ENCODE assay signal across 50 mouse cellular contexts in genomic region chr7:105185912-105186311, GRCm38 (mm10). TPM values are rescaled to one million over a fixed set of nuclear protein-coding genes. Genes with fewer than 3 reads are reported as not detected.
"Had no signal": no experiment of that assay in that cellular context is flagged by ENCODE, and none has a peak within 500 bp of the region (broad histone marks: within the 10 kb centered on the region; RNA-seq: fewer than 3 reads in every experiment).

TSS of gene Olfr685 (minus strand) at chr7:105186012.

- H3K27ac ChIP-seq: heart, embryonic 10.5 days; heart, embryonic 13.5 days; heart, embryonic 15.5 days; hindbrain, embryonic 10.5 days; hindbrain, embryonic 12.5 days; hindbrain, embryonic 13.5 days; hindbrain, embryonic 14.5 days; hindbrain, embryonic 15.5 days; hindbrain, postnatal 0 days; intestine, embryonic 15.5 days; kidney, embryonic 15.5 days; kidney, postnatal 0 days; layer of hippocampus, adult 2 months had no signal

- H3K9ac ChIP-seq: heart, embryonic 12.5 days; heart, embryonic 13.5 days; heart, embryonic 15.5 days; hindbrain, embryonic 12.5 days; hindbrain, embryonic 13.5 days; hindbrain, embryonic 14.5 days; hindbrain, embryonic 15.5 days; intestine, embryonic 15.5 days; kidney, embryonic 15.5 days had no signal

- H3K4me1 ChIP-seq: heart, embryonic 10.5 days; heart, embryonic 12.5 days; heart, embryonic 13.5 days; heart, embryonic 15.5 days; hindbrain, embryonic 10.5 days; hindbrain, embryonic 12.5 days; hindbrain, embryonic 13.5 days; hindbrain, embryonic 15.5 days; intestine, embryonic 15.5 days; kidney, embryonic 15.5 days had no signal

- H3K27me3 ChIP-seq: heart, embryonic 12.5 days; heart, embryonic 13.5 days; heart, embryonic 15.5 days; hindbrain, embryonic 12.5 days; hindbrain, embryonic 13.5 days; hindbrain, embryonic 15.5 days; intestine, embryonic 15.5 days; kidney, embryonic 15.5 days had no signal

- H3K4me2 ChIP-seq: heart, embryonic 11.5 days; heart, embryonic 12.5 days; heart, embryonic 13.5 days; heart, embryonic 15.5 days; hindbrain, embryonic 12.5 days; hindbrain, embryonic 13.5 days; hindbrain, embryonic 14.5 days; hindbrain, embryonic 15.5 days; intestine, embryonic 15.5 days; kidney, embryonic 15.5 days had no signal

- DNase-seq: heart, postnatal 10 days; heart, postnatal 14 days; heart, postnatal 36 days; heart, postnatal 4 days; kidney, adult 11 months; kidney, adult 18-20 months; kidney, adult 2 months; kidney, adult 8-10 months; kidney, adult 9 months; kidney, postnatal 10 days; kidney, postnatal 14 days; kidney, postnatal 25 days; kidney, postnatal 36 days; kidney, postnatal 4 days; layer of hippocampus, adult 9-11 months; layer of hippocampus, postnatal 36 days had no signal

- ATAC-seq: hindbrain, embryonic 16.5 days; hindbrain, postnatal 0 days; inflammation-experienced regulatory T-cells, adult 6 months; intestine, embryonic 15.5 days; intestine, embryonic 16.5 days; intestine, postnatal 0 days had no signal

- H3K36me3 ChIP-seq: heart, embryonic 10.5 days; heart, embryonic 12.5 days; heart, embryonic 13.5 days; heart, embryonic 15.5 days; hindbrain, embryonic 10.5 days; hindbrain, embryonic 12.5 days; hindbrain, embryonic 13.5 days; hindbrain, embryonic 15.5 days; intestine, embryonic 15.5 days; kidney, embryonic 15.5 days had no signal

- H3K4me3 ChIP-seq: heart, embryonic 10.5 days; heart, embryonic 12.5 days; heart, embryonic 13.5 days; heart, embryonic 15.5 days; hindbrain, embryonic 10.5 days; hindbrain, embryonic 12.5 days; hindbrain, embryonic 13.5 days; hindbrain, embryonic 15.5 days; intestine, embryonic 15.5 days; kidney, embryonic 15.5 days; layer of hippocampus, adult 2 months had no signal

- H3K9me3 ChIP-seq: heart, embryonic 10.5 days; heart, embryonic 12.5 days; heart, embryonic 13.5 days; heart, embryonic 15.5 days; hindbrain, embryonic 10.5 days; hindbrain, embryonic 12.5 days; hindbrain, embryonic 13.5 days; hindbrain, embryonic 15.5 days; intestine, embryonic 15.5 days; kidney, embryonic 15.5 days had no signal

RNA-seq across cellular contexts. Expression of gene Olfr685, which starts in this region (rescaled TPM):
- total RNA-seq: heart, adult 8-10 months; heart, postnatal 10 days; heart, postnatal 14 days; heart, postnatal 25 days; heart, postnatal 36 days; heart, postnatal 4 days; hematopoietic stem cell, adult 5-6 weeks; layer of hippocampus, adult 18-20 months; layer of hippocampus, adult 2 months; layer of hippocampus, adult 8-10 months; layer of hippocampus, postnatal 14 days; layer of hippocampus, postnatal 25 days; layer of hippocampus, postnatal 36 days had no signal
- polyA plus RNA-seq: heart, embryonic 10.5 days; heart, embryonic 11.5 days; heart, embryonic 12.5 days; heart, embryonic 13.5 days; heart, embryonic 14.5 days; heart, embryonic 15.5 days; heart, embryonic 16.5 days; heart, postnatal 0 days; hindbrain, embryonic 10.5 days; hindbrain, embryonic 11.5 days; hindbrain, embryonic 12.5 days; hindbrain, embryonic 13.5 days; hindbrain, embryonic 14.5 days; hindbrain, embryonic 15.5 days; hindbrain, embryonic 16.5 days; hindbrain, postnatal 0 days; inflammation-experienced regulatory T-cells, adult 6 months; intestine, embryonic 14.5 days; intestine, embryonic 15.5 days; intestine, embryonic 16.5 days; intestine, postnatal 0 days; kidney, adult 2 months; kidney, embryonic 14.5 days; kidney, embryonic 15.5 days; kidney, embryonic 16.5 days; kidney, postnatal 0 days; large intestine, adult 2 months had no signal
